Mouse (Mus musculus) kidney, embryonic 14.5 days (tissue): Measurements from ENCODE around the gene Marcksl1. TPM values are rescaled to one million over a fixed set of nuclear protein-coding genes. Genes with fewer than 3 reads are reported as not detected.
"Not testable (repeated sequence)": the region's sequence is repeated elsewhere in the genome, so short reads cannot be mapped to it uniquely, and the experiment has no call there.

Experiments
- ATAC-seq: fragments of 200-750 bp; cut with Nextera tagmentation; 2 replicates; pipeline ENCODE4 v1.8.0; 2017; ENCODE audit warnings: moderate number of reproducible peaks, mild to moderate bottlenecking, moderate TSS enrichment, moderate library complexity; ENCODE audit not compliant: low FRiP score, low TSS enrichment
- H3K27ac ChIP-seq: fragments of 300-500 bp; sonication (generic); 2 replicates; pipeline ENCODE4 v1.5.1; 2014; ENCODE audit warnings: low read depth, mild to moderate bottlenecking, low read length, moderate library complexity, mixed read lengths
- H3K27me3 ChIP-seq: fragments of 300-500 bp; sonication (generic); 2 replicates; pipeline ENCODE4 v1.6.1; 2014; ENCODE audit warnings: mild to moderate bottlenecking, low read length; ENCODE audit not compliant: control insufficient read depth, insufficient read depth
- H3K36me3 ChIP-seq: fragments of 300-500 bp; sonication (generic); 2 replicates; pipeline ENCODE4 v1.6.1; 2014; ENCODE audit warnings: low read length, mixed read lengths; ENCODE audit not compliant: control insufficient read depth, insufficient read depth
- H3K4me1 ChIP-seq: fragments of 300-500 bp; sonication (generic); 2 replicates; pipeline ENCODE4 v1.6.1; 2014; ENCODE audit warnings: low read length, mixed read lengths; ENCODE audit not compliant: control insufficient read depth, insufficient read depth
- H3K4me2 ChIP-seq: fragments of 300-500 bp; sonication (generic); replicated peaks from 2 replicates; pipeline ENCODE4 v1.6.1; 2014; ENCODE audit warnings: low read depth, mild to moderate bottlenecking, low read length
- H3K4me3 ChIP-seq: fragments of 300-500 bp; sonication (generic); 2 replicates; pipeline ENCODE4 v1.5.1; 2014; ENCODE audit warnings: mild to moderate bottlenecking, low read length
- H3K9ac ChIP-seq: fragments of 300-500 bp; sonication (generic); 2 replicates; pipeline ENCODE4 v1.6.1; 2014; ENCODE audit warnings: low read depth, mild to moderate bottlenecking, low read length, moderate library complexity
- H3K9me3 ChIP-seq: fragments of 300-500 bp; sonication (generic); 2 replicates; pipeline ENCODE4 v1.6.1; 2016; ENCODE audit warnings: low read length; ENCODE audit not compliant: control insufficient read depth
- WGBS: fragments of 180-500 bp; shearing (Covaris S2); extraction: QIAGEN DNeasy Blood & Tissue Kit; methylation state at CpG from one replicate; pipeline ENCODE4 v1.1.7; 2014; 5-methylcytosine and 5-hydroxymethylcytosine counted together
- polyA plus RNA-seq: library from polyadenylated mRNA; unstranded; fragments of >200 nt; fragmentation: Nextera tagmentation; extraction: Ambion mirVana; gene quantifications from 2 replicates; pipeline ENCODE4 v1.2.1, GENCODE M21; 2014

The Marcksl1 gene
- polyA plus RNA-seq, 1 experiment from 2014 or later: 993 TPM

- ATAC-seq: no peak
- WGBS: 83% methylated on average over 6 of the region's 8 CpGs
These were observed 5.1 kb downstream of the Marcksl1 start for GRCm38 (mm10) chr4:129518519-129518918.

GRCm38 (mm10) chr4:129525338-129525737 lies 12.0 kb downstream of the Marcksl1 start:
- WGBS: 89% methylated on average over 5 of the region's 5 CpGs
- Histone ChIP-seq H3K36me3 (peaks cover 86% of the 10 kb centered on the region), H3K27ac (no peak overlapping the region)

More at GRCm38 (mm10) chr4:129518519-129518918, 5.1 kb downstream of the Marcksl1 start:
- no peak overlapping the region for H3K4me2 ChIP-seq
- peaks cover 2% of the 10 kb centered on the region for H3K4me1 ChIP-seq
- H3K9me3 ChIP-seq: no peaks in the 10 kb centered on the region
- H3K4me3 ChIP-seq: no peak overlapping the region
- H3K27ac ChIP-seq: no peak overlapping the region
- no peaks in the 10 kb centered on the region for H3K27me3 ChIP-seq
- H3K36me3 ChIP-seq: peaks cover 77% of the 10 kb centered on the region
- no peak overlapping the region for H3K9ac ChIP-seq

DNA sequence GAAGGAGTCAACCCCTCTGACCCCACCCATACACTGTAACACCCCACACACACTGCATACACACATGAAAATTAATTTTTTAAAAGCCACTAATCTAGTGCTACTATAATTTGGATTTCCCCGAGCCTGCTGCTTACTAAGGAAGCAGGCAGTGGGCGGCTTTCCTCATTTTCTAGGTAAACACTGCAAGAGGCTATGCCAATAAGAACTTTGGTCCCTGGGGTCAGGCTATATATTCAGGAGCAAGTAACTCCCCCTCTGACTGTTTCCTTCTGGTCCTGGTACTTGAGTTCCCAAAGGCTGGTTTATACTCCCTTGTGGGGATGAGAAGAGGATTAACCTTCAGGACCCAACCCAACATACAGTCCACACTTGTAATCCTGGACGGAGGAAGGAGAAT lies 12.5 kb downstream of the Marcksl1 start:
- Histone ChIP-seq H3K9ac (no peak overlapping the region), H3K4me3 (no peak overlapping the region), H3K27me3 (no peaks in the 10 kb centered on the region), H3K27ac (no peak overlapping the region), H3K4me2 (no peak overlapping the region), H3K4me1 (no peaks in the 10 kb centered on the region), H3K9me3 (no peaks in the 10 kb centered on the region), H3K36me3 (peaks cover 87% of the 10 kb centered on the region)
- 52% methylated on average over 3 of the region's 3 CpGs for WGBS
- ATAC-seq: no peak

More at GRCm38 (mm10) chr4:129525338-129525737, 12.0 kb downstream of the Marcksl1 start:
- no peak for ATAC-seq
- Histone ChIP-seq H3K9ac (no peak overlapping the region), H3K4me1 (no peaks in the 10 kb centered on the region), H3K9me3 (no peaks in the 10 kb centered on the region), H3K27me3 (no peaks in the 10 kb centered on the region), H3K4me2 (no peak overlapping the region), H3K4me3 (no peak overlapping the region)

- H3K27ac ChIP-seq, H3K4me3 ChIP-seq, H3K4me2 ChIP-seq, H3K9me3 ChIP-seq, H3K9ac ChIP-seq, H3K4me1 ChIP-seq, ATAC-seq, H3K27me3 ChIP-seq: not testable (repeated sequence)
- WGBS: 97% methylated on average over 5 of the region's 6 CpGs
- H3K36me3 ChIP-seq: peaks cover 82% of the 10 kb centered on the region
These were observed 15.5 kb downstream of the Marcksl1 start for GRCm38 (mm10) chr4:129528901-129529300.

DNA sequence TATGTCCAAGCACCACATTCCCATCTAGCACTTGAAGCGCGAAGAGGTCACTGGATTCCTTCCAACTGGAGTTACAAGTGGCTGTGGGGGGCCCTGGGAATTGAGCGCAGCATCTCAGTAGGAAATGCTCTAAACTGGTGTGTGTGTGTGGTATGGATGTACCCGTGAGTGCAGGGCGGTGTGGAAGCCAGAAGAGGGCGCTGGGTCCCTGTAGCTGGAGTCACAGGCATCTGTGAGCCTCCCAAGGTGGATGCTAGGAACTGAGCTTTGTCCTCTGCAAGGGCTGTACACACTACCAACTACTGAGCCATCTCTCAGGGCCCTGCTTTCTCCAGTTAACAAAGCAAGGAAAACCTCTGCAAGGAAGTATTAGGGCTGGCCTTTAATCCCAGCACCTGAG lies 26.6 kb downstream of the Marcksl1 start:
- no peak overlapping the region for H3K27ac ChIP-seq
- no peak overlapping the region for H3K9ac ChIP-seq
- 88% methylated on average over 6 of the region's 6 CpGs for WGBS
- H3K9me3 ChIP-seq: no peaks in the 10 kb centered on the region
- no peak for ATAC-seq
- H3K27me3 ChIP-seq: no peaks in the 10 kb centered on the region
- no peak overlapping the region for H3K4me2 ChIP-seq
- H3K4me1 ChIP-seq: peaks cover 18% of the 10 kb centered on the region
- peaks cover 34% of the 10 kb centered on the region for H3K36me3 ChIP-seq
- no peak overlapping the region for H3K4me3 ChIP-seq

DNA sequence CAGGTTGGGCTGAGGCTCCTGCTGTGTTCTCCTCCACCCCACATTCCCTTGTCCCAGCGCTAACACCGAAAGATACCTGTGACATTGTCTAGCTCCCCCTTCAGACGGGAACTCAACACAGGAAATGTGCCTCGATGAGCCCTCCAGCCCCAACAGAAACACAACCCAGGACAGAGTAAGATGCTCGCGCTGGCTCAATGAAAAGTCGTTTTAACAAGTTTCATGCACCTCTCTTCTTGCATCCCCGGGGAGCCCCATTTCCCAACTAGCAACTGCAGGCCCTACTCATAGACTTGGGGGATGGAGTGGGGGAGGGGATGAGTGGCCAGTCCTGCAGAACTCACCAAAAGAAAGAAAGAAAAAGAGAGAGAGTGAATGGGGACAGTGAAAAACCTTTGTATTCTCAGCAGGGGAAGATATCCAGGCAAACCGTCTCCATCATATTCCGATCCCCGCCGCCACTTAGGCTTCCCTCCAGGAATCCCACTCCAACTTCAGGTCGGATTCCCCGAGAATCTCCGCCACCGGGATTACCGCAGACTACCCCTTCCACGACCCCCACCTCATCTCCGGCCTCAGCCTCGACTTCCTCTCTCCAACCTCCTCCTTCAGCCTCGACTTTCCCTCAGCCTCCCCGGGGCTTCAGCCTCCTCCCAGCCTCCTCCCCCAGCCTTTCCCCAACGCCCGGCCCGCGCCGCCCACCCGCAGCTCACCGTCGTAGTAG lies 28.6 kb downstream of the Marcksl1 start:
- 1% methylated on average over 30 of the region's 30 CpGs for WGBS
- Histone ChIP-seq H3K4me1 (peaks cover 18% of the 10 kb centered on the region), H3K4me3 (peak overlapping the region; percentile 89), H3K27ac (peak overlapping the region; percentile 80), H3K27me3 (no peaks in the 10 kb centered on the region), H3K9ac (peak overlapping the region; percentile 88), H3K4me2 (peak overlapping the region; percentile 78), H3K36me3 (peaks cover 21% of the 10 kb centered on the region), H3K9me3 (no peaks in the 10 kb centered on the region)
- peak; percentile 5; the same call in 1 of the 2 replicates for ATAC-seq

DNA sequence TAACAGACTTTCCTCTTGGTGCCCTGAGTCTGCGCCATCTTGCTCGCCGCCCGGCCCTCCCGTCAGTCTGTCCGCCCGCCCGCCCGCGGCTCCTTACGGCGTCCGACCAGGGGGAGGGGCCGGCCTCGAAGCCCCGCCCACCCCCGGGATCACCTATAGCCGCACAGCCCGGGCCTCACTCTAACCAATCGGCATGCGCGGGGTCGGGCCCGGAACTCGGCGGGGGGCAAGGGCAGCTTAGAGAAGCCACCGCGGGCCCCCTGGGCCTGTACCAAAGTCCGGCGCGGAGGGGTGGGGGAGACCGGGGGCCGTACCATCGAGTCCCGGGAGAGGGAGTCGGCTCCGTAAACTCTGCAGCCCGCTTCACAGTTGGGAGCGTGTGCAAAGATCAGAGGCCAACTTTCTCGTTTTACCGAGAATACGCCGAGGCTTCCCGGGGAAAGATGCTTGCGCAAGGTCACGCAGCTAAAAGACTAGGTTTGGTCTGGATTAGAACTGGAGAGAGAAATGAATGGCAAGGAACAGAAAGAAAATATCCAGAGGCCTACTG lies 29.3 kb downstream of the Marcksl1 start, which contains the start of gene Hdac1:
Gene Hdac1 (minus strand): TSS at position 122 of the 550 bp plus-strand sequence.
- H3K4me3 ChIP-seq: peak within 1 kb of the TSS; percentile 89
- peaks cover 18% of the 10 kb centered on the region for H3K4me1 ChIP-seq
- WGBS: under 1% methylated on average over 45 of the region's 46 CpGs
- H3K27me3 ChIP-seq: no peaks in the 10 kb centered on the region
- H3K4me2 ChIP-seq: peak within 1 kb of the TSS; percentile 78
- H3K27ac ChIP-seq: peak within 1 kb of the TSS; percentile 80
- peak; percentile 99 for ATAC-seq
- H3K9me3 ChIP-seq: no peaks in the 10 kb centered on the region
- peaks cover 18% of the 10 kb centered on the region for H3K36me3 ChIP-seq
- peak within 1 kb of the TSS; percentile 88 for H3K9ac ChIP-seq

DNA sequence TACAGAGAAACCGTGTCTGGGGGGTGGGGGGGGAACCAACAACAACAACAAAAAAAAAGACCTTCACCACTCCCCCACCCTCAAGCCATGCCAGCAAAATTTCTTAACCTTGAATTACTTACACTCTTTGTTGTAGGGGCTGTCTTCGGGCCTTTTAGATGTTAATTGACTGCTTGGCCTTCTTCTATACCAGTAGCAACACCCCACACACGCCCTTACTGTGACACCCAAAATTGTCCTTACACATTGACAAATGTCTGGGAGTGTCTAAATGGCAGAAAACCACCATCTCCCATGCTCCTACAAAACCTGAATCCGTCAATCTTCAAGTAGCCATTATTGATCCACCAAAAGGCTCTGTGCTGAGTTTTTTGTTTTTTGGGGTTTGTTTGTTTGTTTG lies 30.7 kb downstream of the Marcksl1 start:
- no peak overlapping the region for H3K27ac ChIP-seq
- no peaks in the 10 kb centered on the region for H3K9me3 ChIP-seq
- no peaks in the 10 kb centered on the region for H3K27me3 ChIP-seq
- H3K4me3 ChIP-seq: no peak overlapping the region
- H3K9ac ChIP-seq: no peak overlapping the region
- ATAC-seq: no peak
- H3K4me1 ChIP-seq: peaks cover 18% of the 10 kb centered on the region
- H3K36me3 ChIP-seq: peaks cover 8% of the 10 kb centered on the region
- WGBS: 88% methylated on average over 4 of the region's 4 CpGs
- H3K4me2 ChIP-seq: no peak overlapping the region

DNA sequence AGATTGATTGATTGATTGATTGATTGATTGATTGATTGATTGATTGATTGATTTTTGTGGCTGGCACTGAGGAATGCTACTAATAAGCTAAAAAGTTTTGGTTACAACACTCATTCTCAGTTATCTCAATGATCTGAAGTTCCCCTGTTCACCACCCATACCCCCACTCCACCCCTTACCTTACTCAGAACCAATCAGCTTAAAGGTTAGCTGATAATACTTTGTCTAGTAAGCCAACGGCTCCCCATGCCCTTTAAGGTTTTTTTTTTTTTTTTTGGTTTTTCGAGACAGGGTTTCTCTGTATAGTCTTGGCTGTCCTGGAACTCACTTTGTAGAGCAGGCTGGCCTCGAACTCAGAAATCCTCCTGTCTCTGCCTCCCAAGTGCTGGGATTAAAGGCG lies 34.2 kb downstream of the Marcksl1 start:
- ATAC-seq, H3K4me2 ChIP-seq, H3K9ac ChIP-seq, H3K27me3 ChIP-seq, H3K4me3 ChIP-seq, H3K36me3 ChIP-seq, H3K4me1 ChIP-seq, H3K27ac ChIP-seq, H3K9me3 ChIP-seq: not testable (repeated sequence)
- 81% methylated on average over 4 of the region's 4 CpGs for WGBS
